Mouse (Mus musculus) MN1 (cell line): ENCODE data around the gene Dpt.

ENCODE experiments used
- DNase-seq: peaks from one replicate; pipeline ENCODE4 v3.0.0-alpha.2; 2016; ENCODE audit warnings: low spot score

The Dpt gene

DNA sequence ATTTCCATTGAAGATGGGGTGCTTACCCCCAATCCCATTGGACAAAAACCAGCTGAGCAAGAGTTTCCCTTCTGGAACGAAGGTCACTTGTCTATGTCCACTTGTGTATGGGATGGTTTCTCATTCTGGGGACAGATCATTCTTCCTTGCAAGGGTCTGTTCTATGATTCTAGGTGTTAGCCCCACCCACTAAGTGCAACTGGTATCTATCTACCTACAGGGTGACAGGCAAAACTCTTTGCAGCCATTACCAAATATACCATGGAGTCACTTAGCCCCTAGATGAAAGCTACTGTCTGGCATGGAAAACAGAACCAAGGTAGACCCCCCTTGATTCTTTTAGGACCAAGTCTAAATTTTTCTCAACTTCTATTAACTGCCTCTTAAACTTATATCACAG is 24.9 kb downstream of the Dpt start:
- DNase-seq = no peak

DNA sequence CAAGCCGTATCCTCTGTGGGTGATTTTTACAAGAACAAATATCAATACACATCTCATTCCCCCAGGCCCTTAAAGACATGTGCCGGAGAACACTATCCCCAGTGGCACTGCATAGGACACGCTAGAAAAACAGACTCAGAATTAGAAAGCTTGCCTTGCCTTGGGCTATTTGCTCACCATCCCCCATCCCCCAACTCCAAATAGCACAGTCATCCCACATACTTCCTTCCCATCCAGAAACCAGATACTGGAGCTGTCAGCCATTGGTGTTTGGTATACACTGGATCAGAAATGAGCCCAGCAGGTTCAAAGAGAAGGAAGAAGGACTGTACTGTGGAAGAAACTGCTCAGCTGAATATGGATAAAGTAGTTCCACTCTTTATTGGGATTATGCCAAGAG is 25.4 kb downstream of the Dpt start:
- DNase-seq = no peak

DNA sequence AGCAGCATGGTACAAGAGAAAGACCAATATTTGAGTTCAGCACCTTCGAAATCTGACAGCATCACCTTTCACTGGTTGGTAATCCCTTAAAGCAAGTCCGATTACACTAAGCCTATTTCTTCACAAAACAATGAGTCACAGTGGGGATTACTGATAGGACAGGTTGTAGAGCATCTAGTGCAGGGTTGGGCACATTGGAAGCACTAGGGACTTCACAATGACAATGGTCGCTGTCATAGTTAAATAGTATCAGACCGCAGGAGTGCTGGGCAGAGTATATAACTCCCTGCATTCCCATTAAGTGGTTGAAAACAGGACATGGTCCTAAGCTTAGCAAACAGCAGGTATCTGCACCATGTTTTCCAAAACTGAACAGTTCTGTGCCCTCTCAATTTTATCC is 25.8 kb downstream of the Dpt start:
- no peak for DNase-seq

DNA sequence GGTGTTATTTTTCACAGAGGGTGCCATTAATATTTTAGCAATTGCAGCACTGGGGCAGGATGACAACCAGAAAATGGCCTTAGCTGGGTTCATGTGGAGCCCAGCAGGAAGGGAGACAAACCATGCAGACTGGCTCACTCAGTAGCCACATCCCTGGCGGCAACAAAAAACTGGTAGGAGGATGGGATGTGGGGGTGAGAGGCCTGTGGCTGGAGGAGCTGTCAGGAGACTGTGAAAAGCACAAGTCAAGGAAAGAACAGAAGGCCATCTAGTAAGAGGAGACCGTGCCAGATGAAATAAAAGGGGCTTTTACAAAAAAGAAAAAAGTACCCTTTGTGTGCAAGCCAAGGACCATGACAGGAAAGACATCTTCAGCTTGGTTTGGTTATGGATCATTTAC is 28.5 kb downstream of the Dpt start:
- no peak for DNase-seq

DNA sequence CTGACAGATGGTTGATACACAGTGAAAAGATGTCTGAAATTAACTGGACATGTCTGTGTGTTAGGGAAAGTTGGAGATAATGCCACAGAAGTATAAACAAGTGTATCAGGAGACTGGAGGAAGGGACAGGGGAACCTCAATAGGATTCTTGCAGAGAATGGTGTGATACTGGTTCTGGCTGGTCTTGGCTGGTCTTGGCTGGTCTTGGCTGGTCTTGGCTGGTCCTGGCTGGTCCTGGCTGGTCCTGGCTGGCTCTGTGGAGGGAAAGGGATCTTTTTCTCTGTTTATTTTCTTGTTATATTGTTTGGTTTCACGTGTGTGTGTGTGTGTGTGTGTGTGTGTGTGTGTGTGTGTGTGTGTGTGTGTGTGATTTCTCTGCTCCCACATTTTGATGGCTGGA is 33.4 kb downstream of the Dpt start:
- DNase-seq = no peak

DNA sequence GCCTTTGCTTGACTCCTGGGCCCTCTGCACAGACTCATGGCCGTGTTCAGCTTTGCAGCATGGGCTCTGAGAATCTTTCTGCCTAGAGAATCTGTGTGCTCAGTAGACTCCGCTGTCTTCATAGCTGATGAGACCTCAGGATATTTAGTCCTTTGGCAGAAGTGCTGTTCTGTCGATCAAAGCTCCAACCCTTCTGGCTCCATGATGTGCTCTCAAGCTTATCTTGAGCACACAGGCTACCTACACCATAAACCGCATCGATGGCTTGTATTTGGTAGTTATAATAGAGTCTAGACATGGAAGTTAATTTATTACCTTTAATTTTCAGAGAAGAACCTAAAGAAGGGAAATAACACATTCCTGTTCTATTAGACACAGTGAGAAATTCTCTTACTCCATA is 36.0 kb downstream of the Dpt start:
- DNase-seq = no peak

DNA sequence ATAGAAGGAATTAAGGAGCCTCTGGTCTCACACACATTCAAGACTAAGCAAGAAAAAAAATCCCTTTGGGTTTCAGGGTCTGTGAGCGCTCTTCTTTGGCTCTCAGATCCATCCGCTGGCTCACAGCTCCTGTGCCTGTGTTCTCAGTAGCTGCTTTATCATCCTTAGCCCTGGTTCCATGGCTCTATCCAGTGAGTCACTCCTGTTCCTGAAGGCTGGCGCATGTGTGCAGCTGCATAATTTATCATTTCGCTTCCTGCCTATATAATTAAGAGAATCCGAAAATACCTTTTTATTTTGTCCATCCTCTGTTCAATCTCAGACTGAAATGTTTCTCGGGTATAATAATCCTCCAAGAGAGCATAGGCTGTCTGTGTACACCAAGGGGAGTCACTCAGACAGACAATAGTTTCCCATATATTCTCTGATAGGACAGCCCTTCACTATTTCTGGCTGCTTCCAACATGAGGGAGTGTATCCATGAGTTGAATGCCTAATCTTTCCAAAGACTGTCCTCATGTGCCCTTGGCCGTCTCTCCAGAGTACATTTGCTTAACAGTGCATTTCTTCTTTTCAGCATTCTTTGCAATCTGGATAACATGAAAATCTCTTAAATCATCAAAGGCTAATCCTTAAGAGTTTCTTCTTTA is 52.3 kb downstream of the Dpt start:
- DNase-seq = peak; percentile 34

DNA sequence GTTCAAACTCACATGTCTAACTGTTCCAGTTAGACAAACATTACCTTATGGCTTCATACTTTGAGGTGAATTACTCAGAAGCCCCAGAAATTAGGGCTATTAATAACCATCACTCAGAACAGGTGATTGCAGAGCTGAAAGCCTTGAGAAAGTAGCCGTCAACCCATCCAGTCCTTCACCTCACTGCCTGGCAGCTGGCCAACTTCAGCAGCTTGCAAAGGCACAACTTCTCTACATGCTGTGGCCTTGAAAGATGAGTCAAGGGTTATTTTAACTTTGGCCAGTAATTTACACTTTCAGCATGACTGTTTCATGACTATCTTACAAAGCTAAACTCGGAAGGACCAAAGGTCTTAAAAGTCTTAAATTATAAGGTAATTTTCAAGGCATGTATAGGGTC is 59.3 kb downstream of the Dpt start:
- DNase-seq = peak; percentile 46

DNA sequence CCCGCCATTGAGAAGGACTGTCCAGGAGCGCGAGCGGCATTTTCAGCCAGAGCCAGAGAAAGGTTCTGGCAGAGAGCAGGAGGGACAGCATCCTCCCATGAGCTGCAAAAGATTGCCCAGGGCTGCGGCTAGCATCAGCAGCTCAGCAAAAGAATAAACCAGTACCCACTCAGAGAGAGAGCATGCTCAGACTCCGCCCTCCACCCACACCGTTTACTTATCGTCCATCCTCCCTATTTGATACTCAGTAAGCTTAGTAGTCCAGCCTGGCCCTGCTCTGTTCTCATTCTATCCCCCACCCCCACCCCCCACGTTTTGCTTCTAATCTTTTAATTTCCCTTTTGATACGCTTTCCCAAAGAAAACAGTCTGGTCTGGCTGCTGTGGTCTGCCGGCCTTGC is 63.5 kb downstream of the Dpt start:
- DNase-seq = peak; percentile 26

DNA sequence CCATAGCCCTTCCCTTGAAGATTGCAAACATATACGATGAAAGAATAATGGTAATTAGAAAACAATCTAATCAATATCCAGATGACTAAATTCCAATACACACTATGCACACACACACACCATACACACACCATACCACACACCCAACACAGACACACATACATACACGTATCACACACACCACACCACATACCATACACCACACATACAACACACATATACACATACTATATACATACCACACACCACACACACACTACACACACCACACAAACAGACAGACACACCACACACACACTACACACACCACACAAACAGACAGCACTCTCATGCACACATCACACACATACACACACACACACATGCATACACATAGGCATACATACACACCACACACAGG is 64.3 kb downstream of the Dpt start:
- DNase-seq = no peak

DNA sequence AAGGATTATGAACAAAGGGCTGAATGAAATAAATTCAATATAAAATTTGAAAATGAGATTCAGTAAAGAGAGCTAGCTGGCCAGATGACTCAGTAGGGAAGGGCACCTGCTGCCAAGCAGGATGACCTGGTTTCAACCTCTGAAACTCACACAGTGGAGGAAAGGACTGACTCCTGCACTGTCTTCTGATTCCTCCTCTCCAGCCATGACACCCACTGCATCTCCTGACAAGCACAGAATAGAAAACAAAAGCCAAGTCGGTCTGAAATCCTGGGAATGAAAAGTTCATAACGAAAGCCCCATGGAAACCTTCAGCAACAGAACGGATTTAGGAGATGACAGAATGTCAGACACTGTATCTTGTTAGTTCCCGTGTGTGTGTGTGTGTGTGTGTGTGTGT is 65.1 kb downstream of the Dpt start:
- no peak for DNase-seq

DNA sequence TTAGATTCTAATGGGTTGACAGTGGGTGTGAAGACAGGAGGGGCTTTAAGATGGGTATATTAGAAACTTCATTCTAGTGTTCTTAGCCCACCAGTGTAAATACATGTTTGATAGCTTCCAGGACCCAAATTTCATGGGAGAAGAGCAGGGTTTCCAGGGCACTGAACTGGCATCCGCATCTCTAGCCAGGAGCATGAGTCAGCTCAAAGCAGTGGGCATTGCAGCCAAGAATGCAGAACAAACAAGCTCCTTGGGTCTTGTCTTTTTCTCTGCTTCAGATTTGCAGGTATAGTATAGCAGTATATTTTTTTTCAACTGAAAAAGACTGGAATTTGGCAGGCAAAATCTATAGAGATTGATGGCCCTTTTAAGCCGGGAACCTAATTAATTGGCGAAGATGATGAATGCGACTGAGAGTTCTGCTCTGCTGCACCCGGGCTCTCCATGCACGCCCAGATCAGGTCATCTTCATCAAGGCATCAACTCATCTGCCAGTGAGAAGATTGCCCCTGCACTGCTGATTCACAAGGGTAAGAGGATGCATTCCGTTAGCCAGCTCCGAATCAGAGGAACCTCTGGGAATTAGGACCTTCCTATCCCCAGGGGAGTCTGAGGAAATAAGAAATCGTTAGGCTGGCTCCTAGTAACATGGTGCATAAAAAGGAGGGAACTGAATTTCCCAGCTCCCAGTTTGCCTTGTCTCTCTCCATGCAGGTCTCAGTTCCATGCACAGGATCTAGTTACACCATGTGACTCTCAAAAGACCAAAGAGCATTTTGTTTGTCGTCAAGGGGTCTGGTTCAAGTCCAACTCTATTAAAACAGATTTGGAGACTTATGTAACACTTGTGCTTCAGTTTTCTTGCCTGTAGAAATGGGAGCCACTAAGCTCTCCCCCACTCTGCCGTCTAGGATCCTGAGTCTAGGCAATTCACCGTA is 66.8 kb downstream of the Dpt start:
- peak; percentile 74 for DNase-seq

DNA sequence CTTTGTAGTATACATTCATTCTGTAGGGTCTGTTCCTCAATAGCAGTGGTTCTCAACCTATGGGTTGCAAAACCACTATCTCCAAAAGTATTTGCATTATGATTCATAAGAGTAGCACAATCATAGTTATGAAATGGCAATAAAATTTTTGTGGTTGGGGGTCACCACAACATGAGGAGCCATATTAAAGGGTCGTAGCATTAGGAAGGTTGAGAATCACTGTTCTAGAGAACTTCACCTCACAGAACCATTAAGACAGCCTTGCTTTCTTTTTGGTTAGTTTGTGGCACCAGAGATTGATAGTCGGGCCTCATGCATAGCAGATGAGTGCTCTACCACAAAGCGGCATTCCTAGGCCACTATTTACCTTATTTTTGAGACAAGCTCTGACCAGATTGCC is 68.2 kb downstream of the Dpt start:
- no peak for DNase-seq

DNA sequence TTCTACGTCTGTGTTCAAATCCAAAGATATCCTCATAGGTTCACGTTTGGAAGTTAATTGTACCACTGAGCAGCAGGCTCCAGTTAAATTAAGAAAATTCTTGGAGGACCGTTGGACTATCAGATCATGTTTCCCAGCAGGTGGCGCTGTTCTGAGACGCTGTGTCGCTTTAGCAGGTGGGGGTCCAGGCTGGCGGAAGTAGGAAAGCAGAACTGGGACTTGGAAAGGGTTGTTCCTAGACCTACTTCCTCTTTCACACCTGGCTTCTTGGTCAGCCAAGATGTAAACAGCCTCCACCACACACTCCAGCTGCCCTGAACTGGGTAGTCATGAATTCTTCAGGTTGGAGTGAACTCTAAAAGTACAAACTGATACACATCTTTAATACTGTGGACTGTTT is 74.2 kb downstream of the Dpt start:
- DNase-seq = no peak
